Mouse (Mus musculus) cerebellum, adult 2 months (tissue): ENCODE results near the gene Gm16503. TPM values are rescaled to one million over a fixed set of nuclear protein-coding genes. Genes with fewer than 3 reads are reported as not detected.

Experiments used
- DNase-seq, 2 experiments: peaks; one replicate each; pipeline ENCODE4 v3.0.0; 2021
- H3K27ac ChIP-seq: fragments of 200-500 bp; 2 replicates; pipeline ENCODE4 v1.5.1; 2012; ENCODE audit warnings: low read length, control low read depth, inconsistent platforms; ENCODE audit not compliant: insufficient read depth
- H3K27me3 ChIP-seq: fragments of 200-500 bp; 2 replicates; pipeline ENCODE4 v1.6.1; 2012; ENCODE audit warnings: inconsistent platforms, mild to moderate bottlenecking, low read length, moderate library complexity; ENCODE audit not compliant: control insufficient read depth, insufficient read depth
- H3K4me1 ChIP-seq: fragments of 200-500 bp; 2 replicates; pipeline ENCODE4 v1.6.1; 2011; ENCODE audit warnings: low read length; ENCODE audit not compliant: control insufficient read depth, insufficient read depth
- H3K4me3 ChIP-seq: fragments of 200-500 bp; replicated peaks from 2 replicates; pipeline ENCODE3; 2011; ENCODE audit warnings: mild to moderate bottlenecking, low read depth, low read length, control low read depth; ENCODE audit not compliant: insufficient read depth
- CTCF ChIP-seq: fragments of 200-500 bp; IDR thresholded peaks from 2 replicates; pipeline ENCODE4 v1.5.1; 2011; ENCODE audit warnings: low read depth, mild to moderate bottlenecking, control low read depth, low read length, moderate library complexity, borderline replicate concordance; ENCODE audit not compliant: insufficient read depth
- POLR2A ChIP-seq: fragments of 200-500 bp; IDR thresholded peaks from 2 replicates; pipeline ENCODE4 v1.6.1; 2011; ENCODE audit warnings: low read length, control low read depth, borderline replicate concordance; ENCODE audit not compliant: insufficient read depth
- WGBS: fragments of 180-500 bp; shearing (Covaris S2); methylation state at CpG from one replicate; pipeline ENCODE4 v1.1.7; 2018; 5-methylcytosine and 5-hydroxymethylcytosine counted together
- polyA plus RNA-seq: library from polyadenylated mRNA; depleted of rRNA; stranded (reverse); fragments of >200 nt; gene quantifications from 2 replicates; pipeline ENCODE4 v1.2.3, GENCODE M21; 2012; rRNA removed

The Gm16503 gene
- polyA plus RNA-seq, 1 experiment: 0.47 TPM

GRCm38 (mm10) chr4:147586511-147587473, 46.8 kb downstream of the Gm16503 start:
- Histone ChIP-seq H3K4me1 (no peaks in the 10 kb centered on the region), H3K27me3 (no peaks in the 10 kb centered on the region), H3K4me3 (no peak overlapping the region), H3K27ac (no peak overlapping the region)
- DNase-seq: no peak
- TF ChIP-seq POLR2A: no peak
- no peak for TF ChIP-seq CTCF
- WGBS: 58% methylated on average over 1 of the region's 1 CpGs

Other genes with a start within 250 kb of the Gm16503 start
- gene Zfp988, start 234.5 kb upstream of the Gm16503 start, polyA plus RNA-seq: 0.08 and 0.11 TPM in 2 replicates
- not detected in 2 replicates for gene Zfp978, start 178.9 kb upstream of the Gm16503 start, polyA plus RNA-seq
- gene Zfp982, start 47.8 kb upstream of the Gm16503 start, polyA plus RNA-seq: 2.2 and 3.0 TPM in 2 replicates
- 0.03 and 0.08 TPM in 2 replicates for gene Zfp985, start 13.1 kb downstream of the Gm16503 start, polyA plus RNA-seq
- 1.9 and 2.2 TPM in 2 replicates for gene Zfp979, start 102.3 kb downstream of the Gm16503 start, polyA plus RNA-seq
- not detected in 2 replicates for gene Zfp534, start 162.3 kb downstream of the Gm16503 start, polyA plus RNA-seq